Mouse (Mus musculus): Measurements from ENCODE around the gene A530084C06Rik. TPM values are rescaled to one million over a fixed set of nuclear protein-coding genes. Genes with fewer than 3 reads are reported as not detected.
A peak's percentile ranks its signal among the peaks of the same experiment; 100 is the strongest.

Gene A530084C06Rik
- total RNA-seq (2022): 1 to 10 TPM in 2 of 4 experiments, under 1 TPM in 2; 0.47 to 1.1 (median 0.84) TPM

DNA sequence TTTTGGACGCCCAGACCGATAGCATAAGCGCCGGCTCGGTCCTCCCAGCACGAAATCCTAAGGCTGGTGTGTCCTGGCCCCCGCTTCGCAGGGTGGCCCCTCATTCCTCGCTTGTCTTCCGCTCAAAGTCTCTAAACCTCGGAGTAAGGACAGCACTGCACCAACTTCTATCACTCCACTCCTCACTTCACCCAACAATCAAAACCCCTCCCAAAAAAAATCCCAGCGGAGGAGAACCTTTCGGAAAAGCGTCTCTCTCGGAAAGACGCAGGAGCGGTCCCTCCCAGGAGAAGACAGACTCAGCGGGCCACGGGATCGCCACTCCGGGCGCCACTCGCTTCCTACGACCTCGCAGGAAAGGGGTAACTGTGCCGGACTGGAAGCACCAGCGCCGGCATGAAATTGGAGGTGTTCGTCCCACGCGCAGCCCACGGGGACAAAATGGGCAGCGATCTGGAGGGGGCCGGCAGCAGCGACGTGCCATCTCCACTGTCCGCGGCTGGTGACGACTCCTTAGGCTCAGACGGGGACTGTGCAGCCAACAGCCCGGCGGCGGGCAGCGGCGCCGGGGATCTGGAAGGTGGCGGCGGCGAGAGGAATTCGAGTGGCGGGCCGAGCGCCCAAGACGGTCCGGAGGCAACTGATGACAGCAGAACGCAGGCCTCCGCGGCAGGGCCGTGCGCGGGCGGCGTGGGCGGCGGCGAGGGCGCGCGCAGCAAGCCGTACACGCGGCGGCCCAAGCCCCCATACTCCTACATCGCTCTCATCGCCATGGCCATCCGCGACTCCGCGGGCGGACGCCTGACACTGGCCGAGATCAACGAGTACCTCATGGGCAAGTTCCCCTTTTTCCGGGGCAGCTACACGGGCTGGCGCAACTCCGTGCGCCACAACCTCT lies at the start of gene A530084C06Rik:
TSS of gene A530084C06Rik (minus strand) at position 813 of the 898 bp plus-strand sequence.
- DNase-seq (ENCODE audit: low spot score in 2 of 2): peak in 1 of 2 experiments; percentile 9

DNA sequence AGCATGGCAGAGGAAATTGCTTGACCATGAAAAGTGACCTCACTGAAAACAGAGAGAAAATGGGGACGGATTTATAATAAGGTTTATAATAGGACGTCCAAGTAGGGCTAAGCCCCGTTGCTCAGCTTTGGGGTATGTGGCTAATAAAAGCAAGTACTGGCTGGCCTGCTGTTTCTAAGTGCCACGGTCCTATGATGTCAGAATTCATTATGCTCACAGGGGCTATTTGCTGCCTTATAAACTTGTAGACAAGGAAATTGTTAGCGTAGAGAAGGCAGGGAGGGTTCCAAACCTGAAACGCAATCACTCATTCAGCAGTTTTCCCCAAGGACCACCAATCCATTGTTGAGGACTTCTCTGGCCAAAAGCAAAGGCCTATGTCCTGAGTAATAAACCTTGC lies 44.8 kb upstream of the A530084C06Rik start:
- no peak for DNase-seq (ENCODE audit: low spot score in 2 of 2)

DNA sequence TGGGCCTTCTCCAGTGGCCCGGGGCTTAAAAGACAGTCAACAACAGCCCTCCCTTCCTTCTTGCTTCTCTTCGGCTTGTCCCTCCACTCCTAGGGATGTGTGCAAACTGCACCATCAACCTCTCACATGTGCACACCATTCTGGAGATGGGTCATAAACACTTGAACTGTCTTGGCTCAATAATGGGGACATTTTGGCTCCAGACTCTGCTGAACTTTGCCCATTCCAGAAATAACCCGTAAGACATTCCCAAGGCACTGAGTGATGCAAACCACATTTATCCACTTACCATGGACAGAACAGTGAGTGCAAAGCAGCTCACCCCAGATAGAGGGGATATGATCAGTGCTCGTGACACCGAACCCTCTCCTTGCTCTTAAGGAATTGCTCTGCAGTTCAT lies 40.4 kb upstream of the A530084C06Rik start:
- no peak for DNase-seq (ENCODE audit: low spot score in 2 of 2)

DNA sequence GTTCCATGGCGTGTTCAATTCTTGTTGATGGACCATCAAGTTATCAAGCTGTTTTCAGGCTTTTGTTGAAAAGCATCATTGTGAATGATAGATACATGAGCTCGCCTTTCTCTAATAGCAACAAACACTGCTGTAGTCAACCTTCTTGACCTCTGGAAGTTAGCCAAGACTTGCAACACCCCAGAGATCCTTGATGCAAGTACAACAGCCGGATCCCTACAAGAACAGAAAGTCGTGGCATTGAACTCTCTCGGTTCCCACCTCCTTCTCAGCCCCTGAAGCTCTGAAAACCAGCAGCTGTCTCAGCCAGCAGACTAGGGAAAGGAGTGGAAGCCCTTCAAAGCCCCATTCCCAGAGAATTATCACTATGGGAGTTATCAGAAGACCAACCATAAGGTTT lies 28.2 kb upstream of the A530084C06Rik start:
- DNase-seq (ENCODE audit: low spot score in 2 of 2): no peak

DNA sequence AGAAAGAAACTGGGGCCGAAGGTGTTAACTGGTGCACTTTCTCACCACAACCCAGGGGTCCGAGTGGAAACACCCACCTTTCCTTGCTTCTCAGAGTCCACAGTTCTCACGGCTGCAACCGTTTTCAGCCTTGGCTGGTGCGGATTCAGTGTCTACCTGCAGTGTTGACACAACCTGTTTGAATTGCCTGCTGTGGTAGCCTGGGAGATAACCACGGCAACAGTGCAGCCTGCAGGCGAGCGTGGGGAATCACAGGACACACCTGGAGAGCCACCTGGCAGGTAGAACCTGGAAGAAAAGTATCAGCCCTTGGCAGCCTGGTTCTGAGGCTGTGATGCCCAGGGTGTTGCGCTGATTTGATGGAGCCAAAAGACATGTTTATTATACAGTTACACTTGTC lies 20.7 kb upstream of the A530084C06Rik start:
- DNase-seq (ENCODE audit: low spot score in 2 of 2): no peak

DNA sequence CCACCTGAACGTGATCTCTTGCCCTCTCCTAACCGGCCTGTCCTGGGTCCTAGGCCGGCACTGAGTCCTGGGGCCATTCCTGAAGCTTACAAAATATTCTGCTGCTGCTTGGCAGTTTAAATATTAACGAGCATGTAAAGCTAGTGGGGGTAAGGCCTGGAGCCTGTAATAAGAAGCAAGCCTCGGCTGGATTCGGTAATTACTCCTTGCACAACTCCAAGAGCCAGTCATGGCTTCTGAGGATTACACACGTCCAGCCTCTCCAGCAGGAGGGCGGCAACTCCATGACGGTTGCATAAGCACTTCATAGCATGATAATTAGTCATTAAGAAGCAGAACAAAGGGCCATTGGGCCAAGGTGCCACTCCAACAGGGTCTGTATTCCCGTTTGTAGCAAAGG lies 19.3 kb upstream of the A530084C06Rik start:
- DNase-seq (ENCODE audit: low spot score in 2 of 2): no peak

DNA sequence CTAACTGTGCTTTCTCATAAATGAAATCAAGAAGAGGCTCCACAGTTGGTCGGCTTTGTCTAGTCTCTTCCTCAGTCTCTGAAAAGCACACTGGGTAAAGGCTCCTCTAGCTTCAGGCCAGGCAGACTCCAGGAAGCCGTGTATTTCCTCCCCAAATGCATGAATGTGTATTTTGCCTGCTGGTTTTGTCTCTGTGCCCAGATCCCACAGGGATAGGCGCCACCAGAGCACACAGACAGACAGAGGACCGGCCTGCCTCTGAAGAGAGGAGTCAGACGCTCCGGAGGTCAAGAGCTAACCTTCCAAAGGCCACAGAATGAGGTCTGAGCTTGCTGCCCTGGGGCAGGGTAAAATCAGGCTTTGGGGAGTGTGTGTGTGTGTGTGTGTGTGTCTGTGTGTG lies 18.4 kb upstream of the A530084C06Rik start:
- no peak for DNase-seq (ENCODE audit: low spot score in 2 of 2)

DNA sequence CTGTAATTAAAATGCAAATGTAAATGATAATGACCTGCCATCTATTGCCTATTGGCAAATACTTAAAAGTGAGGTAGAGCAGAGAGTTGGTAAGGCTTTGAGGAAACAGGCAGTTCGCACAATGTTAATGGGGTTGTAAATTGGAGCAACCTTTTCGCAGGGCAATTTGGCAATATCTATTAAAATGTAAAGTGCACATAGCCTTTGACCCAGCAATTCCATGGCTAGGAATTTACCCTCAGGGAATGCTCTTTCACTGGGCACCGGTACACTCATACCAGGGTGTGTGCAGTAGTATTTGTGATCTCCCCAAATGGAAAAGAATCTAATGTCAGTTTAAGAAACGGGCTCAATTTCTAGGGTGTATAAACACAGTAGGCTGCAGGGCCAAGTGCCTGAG lies 17.6 kb upstream of the A530084C06Rik start:
- DNase-seq (ENCODE audit: low spot score in 2 of 2): no peak

DNA sequence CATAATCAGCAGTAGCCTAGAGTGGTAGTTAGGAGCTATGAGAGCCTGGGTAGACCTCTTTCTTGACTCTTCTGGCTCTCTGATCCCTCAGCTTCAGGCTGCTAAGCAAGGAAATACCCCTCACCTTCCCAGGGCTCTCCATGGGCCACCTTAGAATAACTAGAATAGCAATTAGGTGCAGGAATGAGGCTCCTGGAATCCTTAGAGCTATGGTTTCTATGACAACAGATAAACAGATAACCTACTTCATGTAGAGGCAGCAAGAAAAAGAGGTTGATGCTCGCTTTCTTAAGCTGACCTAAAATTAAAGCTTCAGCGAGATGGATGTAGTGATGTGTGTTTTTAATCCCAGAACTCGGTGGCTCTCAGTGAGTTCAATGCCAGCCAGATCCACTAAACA lies 15.5 kb upstream of the A530084C06Rik start:
- DNase-seq (ENCODE audit: low spot score in 2 of 2): no peak

DNA sequence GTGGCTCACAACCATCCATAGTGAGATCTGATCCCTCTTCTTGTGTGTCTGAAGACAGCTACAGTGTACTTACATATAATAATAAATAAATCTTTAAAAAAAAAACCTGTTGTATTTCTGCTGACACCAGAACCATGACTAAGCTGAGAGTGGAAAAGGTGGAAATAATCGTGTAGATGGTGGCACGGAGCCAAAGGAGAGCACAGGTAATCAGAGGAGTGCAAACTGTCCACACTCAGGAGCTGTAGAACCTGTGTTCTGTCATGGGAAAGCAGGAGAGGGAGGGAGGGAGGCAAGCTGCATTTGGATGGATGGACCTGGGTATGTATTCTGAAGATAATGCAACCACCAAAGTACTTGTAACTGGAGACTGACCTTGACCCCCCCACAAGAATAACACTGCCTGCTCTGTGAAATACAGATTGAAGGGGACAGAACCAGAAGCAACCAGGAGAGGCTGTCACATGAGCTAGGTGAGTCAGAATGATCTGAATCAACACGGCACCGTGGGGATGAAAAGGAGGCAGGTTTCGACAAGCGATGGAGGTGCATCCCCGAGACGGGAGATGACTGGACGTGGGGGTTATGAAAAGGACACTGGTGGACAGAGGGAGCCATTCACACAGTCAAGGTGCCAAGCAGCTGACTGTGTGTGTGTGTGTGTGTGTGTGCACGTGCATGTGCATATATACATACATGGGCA lies 13.8 kb upstream of the A530084C06Rik start:
- no peak for DNase-seq (ENCODE audit: low spot score in 2 of 2)

DNA sequence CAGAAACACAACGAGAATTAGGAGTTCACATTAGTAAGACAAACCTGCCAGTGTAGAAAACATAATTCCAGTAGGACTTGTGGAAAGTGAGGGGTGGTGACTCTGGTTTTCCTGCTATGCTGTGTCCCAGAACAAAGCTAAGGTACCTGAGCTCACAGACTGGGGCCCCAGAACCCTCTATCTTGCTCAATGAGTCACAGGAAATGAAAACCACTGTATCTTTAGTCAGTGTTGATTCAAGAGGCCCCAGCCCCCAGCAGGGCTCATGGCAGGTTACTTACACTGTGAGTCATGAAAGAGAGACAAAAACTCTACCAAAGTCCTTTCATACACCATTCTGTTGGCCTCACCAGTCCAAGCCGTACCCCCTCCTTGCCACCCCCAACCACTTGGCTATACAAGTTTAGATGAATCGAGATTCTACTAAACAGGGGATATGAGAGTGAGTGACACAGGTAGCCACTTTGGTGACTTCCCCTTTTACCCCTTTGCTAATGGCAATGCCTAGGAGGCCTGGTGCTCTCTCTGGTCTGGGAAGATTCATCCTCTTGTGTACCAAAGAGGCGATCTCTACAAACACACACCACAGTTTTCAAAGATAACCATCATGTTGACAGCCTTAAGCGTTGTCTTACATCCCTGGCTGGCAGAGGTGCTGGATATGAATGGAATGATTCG lies 8.6 kb upstream of the A530084C06Rik start:
- DNase-seq (ENCODE audit: low spot score in 2 of 2): no peak

DNA sequence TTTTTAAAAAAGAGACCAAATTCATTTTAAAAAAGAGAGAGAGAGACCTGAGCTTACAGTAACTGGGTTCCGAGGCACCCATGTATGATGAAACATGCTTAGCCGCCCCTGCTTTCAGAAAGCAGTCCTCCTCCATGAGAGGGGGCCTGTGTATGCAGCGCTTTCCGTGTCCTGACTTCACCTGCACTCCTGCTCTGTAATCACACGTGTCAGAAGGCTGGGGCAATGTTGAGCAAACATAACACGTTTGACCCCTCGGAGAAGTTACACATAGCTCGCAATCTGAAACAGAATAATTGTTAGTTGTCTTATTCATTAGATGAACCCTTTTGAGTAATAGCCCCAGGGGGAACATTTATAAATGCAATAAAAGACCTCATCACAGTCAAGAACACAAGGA lies 8.0 kb upstream of the A530084C06Rik start:
- no peak for DNase-seq (ENCODE audit: low spot score in 2 of 2)

DNA sequence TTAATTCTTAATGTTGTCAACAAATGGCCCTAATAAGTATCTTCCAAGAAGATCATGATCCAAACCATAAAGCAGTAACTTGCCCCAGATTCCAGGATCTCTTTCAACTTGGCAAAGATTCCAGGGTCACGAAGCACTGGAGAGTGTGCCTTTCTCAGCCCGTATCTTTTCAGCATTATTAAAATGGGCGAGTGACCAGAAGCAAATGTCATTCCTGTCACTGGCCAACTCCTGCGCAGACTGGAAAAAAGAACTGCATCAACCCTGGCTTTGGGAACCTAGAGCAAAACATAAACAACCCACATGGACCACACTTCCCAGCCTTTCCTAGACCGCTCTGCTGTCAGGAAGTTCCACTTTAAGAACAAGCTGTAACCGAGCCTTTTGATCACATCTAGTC lies 5.3 kb upstream of the A530084C06Rik start:
- DNase-seq (ENCODE audit: low spot score in 2 of 2): no peak

DNA sequence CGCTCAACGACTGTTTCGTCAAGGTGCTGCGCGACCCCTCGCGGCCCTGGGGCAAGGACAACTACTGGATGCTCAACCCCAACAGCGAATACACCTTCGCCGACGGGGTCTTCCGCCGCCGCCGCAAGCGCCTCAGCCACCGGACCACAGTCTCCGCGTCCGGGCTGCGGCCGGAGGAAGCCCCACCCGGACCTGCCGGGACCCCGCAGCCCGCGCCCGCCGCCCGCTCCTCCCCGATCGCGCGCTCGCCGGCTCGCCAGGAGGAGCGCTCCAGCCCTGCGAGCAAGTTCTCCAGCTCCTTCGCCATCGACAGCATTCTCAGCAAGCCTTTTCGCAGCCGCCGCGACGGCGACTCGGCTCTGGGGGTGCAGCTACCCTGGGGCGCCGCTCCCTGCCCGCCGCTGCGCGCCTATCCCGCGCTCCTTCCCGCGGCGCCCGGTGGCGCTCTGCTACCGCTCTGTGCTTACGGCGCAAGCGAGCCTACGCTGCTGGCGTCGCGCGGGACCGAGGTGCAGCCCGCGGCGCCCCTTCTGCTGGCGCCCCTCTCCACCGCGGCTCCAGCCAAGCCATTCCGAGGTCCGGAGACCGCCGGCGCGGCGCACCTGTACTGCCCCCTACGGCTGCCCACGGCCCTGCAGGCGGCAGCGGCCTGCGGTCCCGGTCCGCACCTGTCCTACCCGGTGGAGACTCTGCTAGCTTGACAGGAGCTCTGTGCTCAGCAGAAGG lies 449 bp upstream of the A530084C06Rik start:
- DNase-seq (ENCODE audit: low spot score in 2 of 2): peak in 1 of 2 experiments; percentile 9

DNA sequence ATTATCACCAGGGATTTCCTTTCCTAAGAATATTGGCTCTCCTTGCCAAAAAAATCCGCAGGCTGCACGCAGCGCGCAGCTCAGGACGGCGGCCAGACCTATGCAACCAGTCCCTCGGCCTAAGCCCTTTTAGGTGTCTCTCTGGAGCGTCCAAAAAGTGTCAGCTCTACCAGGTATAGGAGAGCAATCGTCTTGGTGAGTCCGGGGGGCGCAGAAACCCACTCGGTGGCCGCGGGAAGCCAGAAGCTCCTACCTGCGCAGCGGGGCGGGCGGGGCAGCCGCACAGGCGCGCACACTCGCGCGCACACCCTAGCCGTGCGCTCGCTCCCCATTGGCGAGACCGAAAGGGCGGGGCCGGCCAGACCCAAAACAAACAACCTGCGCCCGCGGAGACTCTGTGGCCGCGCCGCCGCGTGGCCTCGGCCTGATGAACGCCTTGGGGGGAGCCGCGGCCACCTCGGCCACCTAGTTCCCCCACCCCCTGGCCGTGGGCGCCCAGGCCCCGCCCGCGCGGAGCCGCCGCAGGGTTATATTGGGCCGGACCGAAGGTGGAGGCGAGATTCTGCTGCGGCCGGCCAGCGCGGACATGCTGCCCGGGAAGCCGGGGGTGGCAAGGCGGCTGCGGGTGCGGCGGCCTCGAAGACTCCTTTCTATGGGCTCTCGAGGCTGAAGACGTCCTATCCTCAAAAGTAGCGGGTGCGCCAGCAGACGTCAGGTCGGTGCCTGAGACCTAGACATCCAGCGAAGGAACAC lies 1.2 kb downstream of the A530084C06Rik start:
- no peak for DNase-seq (ENCODE audit: low spot score in 2 of 2)

DNA sequence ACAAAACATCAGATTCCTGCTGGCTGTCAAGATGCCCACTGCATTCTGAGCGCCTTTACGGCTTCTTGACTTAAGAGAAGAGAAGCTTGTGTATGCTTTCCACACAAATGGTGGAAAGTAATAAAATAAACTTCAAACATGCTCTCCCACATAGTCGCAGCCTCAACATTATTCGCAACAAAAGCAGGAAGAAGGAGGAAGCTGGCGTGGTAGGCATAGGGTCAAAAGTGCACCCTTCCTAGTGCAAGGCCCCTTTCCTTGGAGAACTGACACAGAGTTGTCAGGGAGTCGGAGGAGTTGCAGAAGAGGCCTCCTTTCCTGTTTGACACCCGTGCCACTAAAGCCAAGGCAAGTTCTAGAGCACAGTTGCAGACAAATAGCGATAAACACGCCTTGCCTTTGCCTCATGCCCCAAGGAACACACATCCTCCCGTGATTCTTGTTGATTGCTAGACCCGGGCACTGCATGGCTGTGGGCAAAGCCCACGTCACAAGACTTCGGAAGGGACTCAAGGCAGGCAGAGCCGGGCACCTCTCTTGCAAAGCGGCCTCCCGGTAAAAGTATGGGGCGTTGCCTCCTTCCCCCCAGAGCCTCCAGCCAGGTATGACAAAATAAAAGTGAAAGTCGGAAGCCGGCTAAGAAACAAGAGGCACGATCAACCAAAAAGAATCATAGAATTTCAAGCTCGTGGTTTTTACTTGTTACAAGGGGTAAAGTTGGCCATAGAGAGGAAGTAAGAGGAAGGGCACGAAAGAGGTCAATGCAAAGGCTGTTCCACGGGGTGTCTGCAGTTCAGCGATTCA lies 2.0 kb downstream of the A530084C06Rik start:
- no peak for DNase-seq (ENCODE audit: low spot score in 2 of 2)

DNA sequence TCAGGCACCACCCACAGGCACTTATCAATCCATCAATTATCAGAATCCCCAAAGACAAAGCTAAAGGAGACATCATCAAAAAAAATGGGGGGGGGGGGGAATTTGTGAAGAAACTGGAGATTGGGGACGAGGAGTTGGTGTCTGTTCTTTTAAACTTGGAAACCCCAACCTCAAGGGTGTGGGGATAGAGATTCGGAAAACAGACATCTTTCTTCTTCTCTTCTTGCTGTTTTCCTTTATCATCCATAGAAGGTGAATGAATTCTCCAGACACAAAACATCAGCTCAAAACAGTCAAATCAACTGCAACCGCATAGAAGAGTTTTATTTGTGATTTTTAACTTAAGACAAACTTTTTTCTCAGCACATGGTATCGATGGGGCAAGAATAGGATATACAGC lies 3.3 kb downstream of the A530084C06Rik start, which contains the start of gene Foxq1:
TSS of gene Foxq1 (plus strand) at position 301 of the 400 bp plus-strand sequence.
- no peak for DNase-seq (ENCODE audit: low spot score in 2 of 2)

DNA sequence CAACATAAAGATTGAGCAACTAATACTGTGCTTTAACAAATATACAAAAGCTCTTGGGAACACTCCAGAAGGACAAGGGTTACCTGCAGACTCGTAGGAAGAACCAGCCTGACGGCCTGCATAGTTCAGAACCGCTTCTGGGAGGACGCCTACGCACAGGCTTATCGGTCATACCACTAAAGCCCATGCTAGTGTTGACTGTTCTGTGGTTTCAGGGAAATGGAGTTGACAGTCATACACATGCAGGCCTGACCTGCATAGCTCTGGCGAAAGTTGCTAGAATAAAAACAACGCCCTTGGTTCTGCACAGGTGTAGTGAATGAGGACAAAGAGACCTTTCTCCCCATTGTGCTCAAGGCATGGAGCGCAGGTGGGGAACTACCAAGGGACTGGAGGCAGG lies 11.5 kb downstream of the A530084C06Rik start:
- no peak for DNase-seq (ENCODE audit: low spot score in 2 of 2)

DNA sequence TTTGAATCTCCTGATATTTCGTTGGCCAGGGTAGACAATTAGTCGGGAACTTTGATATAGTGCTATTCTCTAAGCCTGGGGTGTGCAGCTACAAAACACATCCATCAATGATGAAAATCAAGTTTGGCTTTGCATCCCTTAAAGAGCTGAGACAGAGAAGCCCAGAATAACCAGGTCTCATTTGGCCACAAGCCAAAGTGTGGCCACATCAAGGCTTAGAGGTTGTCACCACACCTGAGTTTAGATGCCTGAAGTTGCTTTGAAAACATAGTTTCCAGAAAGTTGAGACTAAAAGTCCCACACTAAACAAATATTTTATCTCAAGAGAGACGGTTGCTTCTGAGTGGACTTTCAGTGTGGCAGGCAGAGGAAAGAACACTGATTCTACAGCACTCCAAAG lies 11.9 kb downstream of the A530084C06Rik start:
- no peak for DNase-seq (ENCODE audit: low spot score in 2 of 2)

DNA sequence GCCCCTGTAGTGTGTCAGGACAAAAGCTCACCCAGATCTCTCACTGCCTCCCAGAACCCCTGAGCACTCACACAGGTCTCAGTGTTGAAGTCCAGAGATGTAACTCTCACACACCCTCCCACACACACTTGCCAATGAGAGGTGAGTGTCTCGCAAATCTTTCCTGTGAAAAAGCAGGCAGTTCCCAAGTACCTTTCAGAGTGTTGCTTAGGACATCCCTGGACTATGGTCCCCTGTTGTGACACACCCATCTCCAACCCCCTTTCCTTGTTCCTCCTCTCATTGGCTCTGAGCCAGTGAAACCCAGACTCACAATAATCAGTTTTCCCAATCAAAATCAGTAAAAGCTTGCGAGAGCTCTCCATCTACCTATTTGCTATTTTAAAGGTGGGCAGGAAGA lies 12.3 kb downstream of the A530084C06Rik start:
- DNase-seq (ENCODE audit: low spot score in 2 of 2): no peak
